Mouse (Mus musculus) colon, adult 2 months (tissue): ENCODE data around the gene Slc15a1. TPM values are rescaled to one million over a fixed set of nuclear protein-coding genes. Genes with fewer than 3 reads are reported as not detected.

ENCODE experiments used
- polyA plus RNA-seq: library from polyadenylated mRNA; depleted of rRNA; stranded (reverse); fragments of >200 nt; gene quantifications from 2 replicates; pipeline ENCODE4 v1.2.3, GENCODE M21; 2012; rRNA removed

Gene Slc15a1
- 34.5 and 38.4 TPM in 2 replicates for polyA plus RNA-seq

DNA sequence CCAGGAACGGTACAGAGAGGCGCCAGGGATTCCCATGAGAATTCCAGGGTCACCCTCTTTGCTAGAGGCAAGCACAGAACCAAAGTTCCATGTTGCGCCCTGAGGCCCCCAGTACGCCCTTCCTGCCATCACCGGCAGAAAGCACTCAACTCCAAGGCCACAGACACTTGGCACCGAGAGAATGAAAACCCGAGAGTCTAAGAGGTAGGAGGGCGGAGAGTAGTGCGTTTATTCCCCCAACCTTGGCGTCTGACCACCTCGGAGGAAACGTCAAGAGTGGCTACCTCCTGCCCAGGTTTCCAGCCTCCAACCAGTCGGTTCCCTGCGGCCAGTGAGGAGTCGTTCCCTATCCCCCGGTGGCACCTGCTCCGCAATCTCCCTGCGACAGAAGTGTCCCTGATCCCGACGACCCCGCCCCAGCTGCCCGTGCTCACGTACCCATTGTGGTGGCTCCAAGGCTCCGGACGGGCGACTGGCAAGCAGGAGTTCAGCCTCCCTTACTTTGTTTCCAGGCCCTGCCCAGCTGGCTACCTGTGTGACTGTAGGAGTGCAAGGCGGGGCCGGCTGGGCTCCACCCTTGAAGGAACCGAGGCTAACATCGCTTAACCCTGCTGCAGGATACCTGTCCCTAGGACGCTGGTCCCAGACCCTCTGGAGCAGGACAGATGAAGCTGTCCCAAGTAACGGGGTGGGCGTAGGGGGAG lies at the start of gene Slc15a1:
TSS of gene Slc15a1 (minus strand) at position 472 of the 704 bp plus-strand sequence.

Other genes with a start within 250 kb of the Slc15a1 start
- 32.8 and 38.8 TPM in 2 replicates for gene Stk24, start 125.2 kb downstream of the Slc15a1 start, polyA plus RNA-seq